Mouse (Mus musculus): ENCODE results near the gene Ube2c. TPM values are rescaled to one million over a fixed set of nuclear protein-coding genes. Genes with fewer than 3 reads are reported as not detected.

The Ube2c gene
- total RNA-seq, 2 experiments from 2014 or later = 48.4 to 64.6 TPM

DNA sequence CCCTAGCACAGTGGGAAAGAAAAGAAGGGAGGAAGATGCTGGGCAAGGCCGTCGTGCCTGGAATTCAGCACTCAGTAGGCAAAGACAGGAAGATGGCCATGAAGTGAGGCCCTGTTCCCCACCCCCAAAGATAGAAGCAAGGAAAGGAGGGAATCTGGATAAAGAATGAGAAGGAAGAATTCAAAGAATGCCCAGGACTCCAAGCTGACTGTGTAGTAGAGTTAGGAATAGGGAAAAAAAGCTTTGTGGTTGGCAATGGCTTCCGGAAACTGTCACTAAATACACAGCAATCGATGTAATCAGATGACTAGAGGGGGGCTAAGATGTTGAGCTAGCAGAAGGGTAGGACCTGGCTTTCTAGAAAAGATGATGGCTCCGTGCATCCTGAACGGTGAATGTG is 47.5 kb downstream of the Ube2c start:
- DNase-seq (ENCODE audit: low spot score in 2 of 2) = no peak

DNA sequence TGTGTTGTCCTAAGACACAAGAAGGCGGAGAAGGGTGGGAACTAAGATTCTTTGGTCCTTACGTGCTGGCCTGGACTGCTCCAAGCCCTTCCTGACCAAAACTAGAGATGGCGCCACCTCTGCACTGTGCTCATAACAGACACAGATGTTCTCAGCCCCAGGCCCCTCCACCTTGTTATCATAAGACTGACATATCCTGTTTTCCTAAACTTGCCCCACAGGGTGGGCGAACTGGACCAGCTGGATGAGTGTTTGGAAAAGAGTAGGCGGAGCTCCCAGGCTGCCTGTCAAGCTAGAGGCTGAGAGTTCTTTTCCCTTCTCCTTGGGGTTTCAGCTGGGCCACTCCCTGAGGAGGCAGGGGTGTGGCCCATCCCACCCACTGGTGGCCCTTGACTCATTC is 48.0 kb downstream of the Ube2c start:
- no peak for DNase-seq (ENCODE audit: low spot score in 2 of 2)

DNA sequence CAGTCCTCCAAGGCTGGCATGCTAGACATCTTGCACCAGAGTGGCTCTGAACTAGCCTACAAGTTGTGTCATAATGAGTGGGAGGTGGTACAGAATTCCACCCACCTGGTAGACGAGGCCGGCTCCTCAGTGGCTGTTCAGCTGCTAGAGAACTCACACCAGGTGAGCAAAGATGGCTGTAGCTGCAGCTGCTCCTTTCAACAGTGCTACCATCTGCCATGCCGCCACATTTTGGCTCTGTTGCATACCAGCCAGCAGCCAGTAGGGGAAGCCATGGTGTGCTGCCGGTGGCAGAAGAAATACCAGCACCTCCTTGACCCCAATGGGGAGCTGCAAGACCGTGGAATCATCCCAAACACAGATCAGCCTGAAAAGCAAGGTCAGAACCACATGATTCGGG is 51.4 kb downstream of the Ube2c start:
- DNase-seq (ENCODE audit: low spot score in 2 of 2) = no peak

DNA sequence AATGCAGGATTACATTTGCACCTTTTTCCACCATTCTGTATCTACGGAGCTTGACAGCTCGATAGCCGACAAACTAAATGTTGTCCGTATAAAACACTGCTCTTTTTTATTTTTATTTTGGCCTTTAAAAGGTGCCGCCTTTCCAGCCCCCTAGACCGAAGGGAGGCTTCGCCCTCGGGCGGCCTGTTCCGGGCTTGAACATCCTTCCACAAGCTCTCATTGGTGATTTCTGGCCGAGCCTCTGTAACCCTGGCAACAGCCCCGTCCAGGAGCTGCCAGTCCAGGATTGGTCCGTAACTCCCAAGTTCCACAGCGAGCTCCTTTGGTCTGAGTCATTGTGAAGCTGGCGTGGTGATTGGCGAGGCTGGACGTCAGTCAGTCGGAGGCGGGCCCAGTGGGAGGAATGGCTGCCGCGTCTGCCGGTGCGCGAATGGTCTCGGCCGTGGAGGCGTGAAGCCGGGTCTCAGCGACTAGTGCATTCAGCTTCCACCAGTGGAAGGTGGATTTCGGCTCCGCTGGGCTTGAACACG is 53.0 kb downstream of the Ube2c start, which contains the start of gene Zswim1:
TSS of gene Zswim1 (plus strand) at position 51 of the 530 bp plus-strand sequence.
- peak; percentile 99 to 100 for DNase-seq (ENCODE audit: low spot score in 2 of 2)

DNA sequence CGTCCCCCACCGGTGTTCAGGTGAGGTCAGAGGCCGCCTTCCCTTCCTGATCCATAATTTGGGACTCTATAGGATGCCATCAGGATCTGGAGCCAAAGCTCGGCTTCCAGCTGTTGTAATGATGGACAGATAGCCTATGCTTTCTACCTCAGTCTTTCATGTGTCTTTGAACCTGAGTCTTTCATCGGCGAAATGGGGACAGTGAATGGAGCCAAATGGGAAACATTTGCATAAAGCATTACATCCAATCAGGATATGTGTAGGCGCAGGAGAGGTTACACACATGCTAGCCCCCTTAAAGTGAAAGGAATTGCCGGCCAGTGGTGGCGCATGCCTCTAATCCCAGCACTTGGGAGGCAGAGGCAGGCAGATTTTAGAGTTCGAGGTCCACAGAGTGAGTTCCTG is 53.5 kb downstream of the Ube2c start:
- DNase-seq (ENCODE audit: low spot score in 2 of 2) = no peak

DNA sequence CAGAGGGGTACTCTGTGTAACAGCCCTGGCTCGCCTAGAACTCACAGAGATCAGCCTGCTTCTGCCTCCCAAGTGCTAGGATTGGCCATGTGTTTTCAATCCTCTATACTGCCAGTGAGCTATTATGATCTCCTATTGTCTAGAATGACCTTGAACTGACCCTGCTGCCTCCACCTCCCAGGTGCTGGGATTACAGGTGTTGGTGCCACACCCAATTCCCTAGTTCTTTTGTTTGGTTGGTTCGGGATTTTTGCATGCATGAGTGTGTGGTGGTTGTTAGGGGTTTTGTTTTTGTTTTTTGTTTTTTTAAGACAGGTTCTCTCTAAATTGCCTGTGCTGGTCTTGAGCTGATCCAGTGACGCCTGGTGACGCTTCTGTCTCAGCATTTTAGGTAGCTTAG is 54.3 kb downstream of the Ube2c start:
- no peak for DNase-seq (ENCODE audit: low spot score in 2 of 2)

DNA sequence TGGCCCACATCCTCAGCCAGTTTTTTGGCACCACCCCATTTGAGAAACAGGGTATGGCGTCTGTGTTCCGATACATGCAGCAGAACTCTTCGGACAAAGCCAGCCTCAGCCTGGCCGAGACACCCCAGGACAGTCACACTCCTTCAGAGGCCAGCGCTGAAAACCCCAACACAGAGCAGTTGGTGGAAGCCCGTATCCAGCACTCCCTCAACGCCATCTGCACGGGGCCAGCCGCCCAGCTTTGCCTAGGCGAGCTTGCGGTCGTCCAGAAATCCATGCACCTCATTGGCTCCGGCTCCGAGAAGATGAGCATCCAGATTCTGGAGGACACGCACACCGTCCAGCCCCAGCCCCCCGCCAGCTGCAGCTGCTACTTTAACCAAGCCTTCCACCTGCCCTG is 55.8 kb downstream of the Ube2c start:
- DNase-seq (ENCODE audit: low spot score in 2 of 2) = no peak

DNA sequence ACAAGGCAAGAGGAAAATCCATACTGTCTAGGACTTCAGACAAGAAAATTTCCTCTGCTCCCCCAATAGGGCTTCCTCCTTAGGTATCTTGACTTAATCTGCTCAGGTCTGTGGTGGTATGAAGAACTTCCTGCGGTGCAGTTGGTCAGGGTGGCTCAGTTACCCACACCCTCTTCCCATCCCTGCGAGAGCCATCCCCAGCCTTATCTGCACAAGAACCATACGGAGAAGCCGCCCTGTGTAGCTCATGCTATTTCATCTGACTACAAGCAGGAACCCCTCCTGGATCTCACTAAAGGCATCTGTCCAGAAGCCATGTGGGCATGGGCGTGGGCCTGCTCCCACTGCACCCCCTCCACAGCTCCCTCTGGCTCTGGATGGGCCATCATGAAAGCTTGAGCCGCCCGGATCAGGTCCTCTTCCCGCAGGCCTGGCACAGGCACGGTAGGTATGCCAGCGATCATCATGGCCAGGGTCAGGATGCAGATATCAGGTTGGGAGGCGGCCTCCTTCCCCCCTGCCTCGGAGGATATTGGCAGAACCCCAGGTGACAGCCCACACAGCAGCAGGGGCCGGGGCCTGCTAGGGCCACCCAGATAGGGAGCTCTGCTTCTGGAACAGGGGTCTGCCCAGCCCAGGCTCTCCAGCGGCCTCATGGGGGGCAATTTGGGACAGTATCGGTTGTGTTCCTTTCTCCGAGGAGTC is 57.6 kb downstream of the Ube2c start:
- no peak for DNase-seq (ENCODE audit: low spot score in 2 of 2)

Other genes with a start within 250 kb of the Ube2c start
- 10 to 100 TPM in 1 of 2 experiments, 1 to 10 TPM in 1; 1.9 to 49.1 TPM for gene Wfdc2, start 207.5 kb upstream of the Ube2c start, total RNA-seq (2021)
- not detected for gene Spint3, start 196.4 kb upstream of the Ube2c start, total RNA-seq (2021)
- 1 to 10 TPM in 1 of 2 experiments, under 1 TPM in 1; 0.48 to 1.2 TPM for gene Wfdc6a, start 184.5 kb upstream of the Ube2c start, total RNA-seq (2021)
- gene Eppin, start 176.3 kb upstream of the Ube2c start, total RNA-seq (2021) = not detected
- not detected for gene Wfdc6b, start 156.4 kb upstream of the Ube2c start, total RNA-seq (2021)
- under 1 TPM; 0.20 to 0.39 TPM for gene Wfdc8, start 156.3 kb upstream of the Ube2c start, total RNA-seq (2021)
- not detected for gene Wfdc16, start 131.1 kb upstream of the Ube2c start, total RNA-seq (2021)
- under 1 TPM in 1 of 2 experiments, not detected in 1; 0.76 TPM for gene Wfdc10, start 113.9 kb upstream of the Ube2c start, total RNA-seq (2021)
- not detected for gene Wfdc9, start 113.3 kb upstream of the Ube2c start, total RNA-seq (2021)
- gene Wfdc11, start 95.8 kb upstream of the Ube2c start, total RNA-seq (2021) = not detected
- not detected for gene Wfdc13, start 84.8 kb upstream of the Ube2c start, total RNA-seq (2021)
- gene Spint4, start 71.4 kb upstream of the Ube2c start, total RNA-seq (2021) = not detected
- not detected for gene Spint5, start 54.6 kb upstream of the Ube2c start, total RNA-seq (2021)
- gene Wfdc3, start 24.0 kb upstream of the Ube2c start, total RNA-seq (2021) = under 1 TPM; 0.90 to 0.92 TPM
- 10 to 100 TPM; 50.1 to 54.2 TPM for gene Dnttip1, start 23.9 kb upstream of the Ube2c start, total RNA-seq (2021)
- 100 to 1,000 TPM in 1 of 2 experiments, 10 to 100 TPM in 1; 94.0 to 231 TPM for gene Tnnc2, start 10.1 kb downstream of the Ube2c start, total RNA-seq (2021)
- gene Snx21, start 15.9 kb downstream of the Ube2c start, total RNA-seq (2021) = 10 to 100 TPM; 40.5 to 42.9 TPM
- gene Acot8, start 35.0 kb downstream of the Ube2c start, total RNA-seq (2021) = 10 to 100 TPM; 30.1 to 31.3 TPM
- 1 to 10 TPM; 3.8 to 4.5 TPM for gene Zswim3, start 35.2 kb downstream of the Ube2c start, total RNA-seq (2021)
- 10 to 100 TPM; 10.7 to 11.0 TPM for gene Zswim1, start 52.8 kb downstream of the Ube2c start, total RNA-seq (2021)
- gene Spata25, start 58.6 kb downstream of the Ube2c start, total RNA-seq (2021) = 1 to 10 TPM in 1 of 2 experiments, under 1 TPM in 1; 0.76 to 1.7 TPM
- 100 to 1,000 TPM; 140 to 158 TPM for gene Ctsa, start 63.0 kb downstream of the Ube2c start, total RNA-seq (2021)
- 1 to 10 TPM; 5.4 to 7.4 TPM for gene Neurl2, start 63.6 kb downstream of the Ube2c start, total RNA-seq (2021)
- gene Pltp, start 87.8 kb downstream of the Ube2c start, total RNA-seq (2021) = 10 to 100 TPM; 25.7 to 28.9 TPM
- gene Pcif1, start 109.4 kb downstream of the Ube2c start, total RNA-seq (2021) = 10 to 100 TPM; 78.8 to 80.7 TPM
- 10 to 100 TPM; 20.7 to 21.7 TPM for gene Zfp335, start 141.9 kb downstream of the Ube2c start, total RNA-seq (2021)
- gene Mmp9, start 170.9 kb downstream of the Ube2c start, total RNA-seq (2021) = 1 to 10 TPM; 3.4 to 5.7 TPM
- 10 to 100 TPM; 12.7 to 14.0 TPM for gene Slc12a5, start 190.9 kb downstream of the Ube2c start, total RNA-seq (2021)